ENCODE assay signal across 8 mouse cellular contexts in the genomic region with DNA sequence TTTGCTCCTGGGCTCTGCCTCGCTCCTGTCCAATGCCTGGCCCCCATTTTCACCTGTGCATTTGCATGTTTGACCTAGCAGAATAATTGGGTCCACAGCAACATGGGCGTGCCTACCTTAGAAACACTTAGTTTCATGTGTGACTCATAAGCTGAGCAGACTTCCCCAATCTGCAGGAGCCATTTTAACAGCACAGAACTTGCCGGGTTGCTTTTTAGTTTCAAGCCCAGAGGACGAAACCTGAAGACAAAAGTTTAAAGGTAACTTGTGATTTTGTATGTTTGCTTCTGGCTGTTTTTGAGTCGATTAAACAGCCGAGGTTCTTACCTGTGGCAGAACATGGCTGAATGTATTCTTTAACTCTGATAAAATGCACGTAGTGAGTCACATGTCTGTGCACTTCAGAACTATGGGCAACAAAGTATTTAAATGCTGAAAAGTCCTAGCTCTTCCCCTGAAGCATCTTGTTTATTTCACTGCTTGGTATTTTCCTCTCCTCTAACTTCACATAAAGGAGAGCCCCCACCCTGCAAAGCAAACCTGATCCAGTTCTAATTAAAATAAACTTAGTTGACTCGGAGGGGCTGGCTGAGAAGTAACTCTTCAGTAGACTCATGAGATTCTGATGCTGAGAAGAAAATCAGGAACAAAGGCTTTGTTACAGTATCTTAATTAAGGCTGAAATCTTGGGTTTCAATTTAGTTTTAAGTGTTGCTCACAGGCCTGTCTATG. TPM values are rescaled to one million over a fixed set of nuclear protein-coding genes. Genes with fewer than 3 reads are reported as not detected.
DNase-seq lines count a peak whose midpoint lies in the region; ATAC-seq and TF ChIP-seq lines count a peak whose summit lies in the region.

No protein-coding gene starts in this region.

- no peak for TF ChIP-seq CTCF in midbrain, postnatal 0 days (IDR thresholded peaks at IDR 0.05)

- WGBS in kidney, embryonic 14.5 days: 67% methylated on average over 8 of the region's 8 CpGs
- 86% methylated on average over 8 of the region's 8 CpGs for WGBS in hindbrain, embryonic 13.5 days
- WGBS in midbrain, postnatal 0 days: 76% methylated on average over 8 of the region's 8 CpGs

- peak overlapping the region; percentile 16; the same call in 1 of the 2 replicates for H3K4me3 ChIP-seq in kidney, embryonic 14.5 days (ENCODE audit: low read length)
- no peak overlapping the region for H3K4me3 ChIP-seq in hindbrain, embryonic 13.5 days
- H3K4me3 ChIP-seq in midbrain, postnatal 0 days (ENCODE audit: low read depth, low read length): no peak overlapping the region

- H3K9me3 ChIP-seq in kidney, embryonic 14.5 days (ENCODE audit: control insufficient read depth, low read length): no peaks in the 10 kb centered on the region
- no peaks in the 10 kb centered on the region for H3K9me3 ChIP-seq in hindbrain, embryonic 13.5 days
- no peaks in the 10 kb centered on the region for H3K9me3 ChIP-seq in midbrain, postnatal 0 days (ENCODE audit: low read length)

- peak overlapping the region; percentile 9; the same call in 1 of the 2 replicates for H3K4me2 ChIP-seq in kidney, embryonic 14.5 days (replicated peaks; ENCODE audit: low read depth, low read length)
- H3K4me2 ChIP-seq in hindbrain, embryonic 13.5 days: no peak overlapping the region
- no peak overlapping the region for H3K4me2 ChIP-seq in midbrain, postnatal 0 days (ENCODE audit: low read depth, low read length, poor library complexity, severe bottlenecking)

- no peaks in the 10 kb centered on the region for H3K36me3 ChIP-seq in kidney, embryonic 14.5 days (ENCODE audit: control insufficient read depth, insufficient read depth, low read length)
- H3K36me3 ChIP-seq in hindbrain, embryonic 13.5 days: no peaks in the 10 kb centered on the region
- H3K36me3 ChIP-seq in midbrain, postnatal 0 days (ENCODE audit: insufficient read depth, low read length): no peaks in the 10 kb centered on the region

- H3K27ac ChIP-seq in kidney, embryonic 14.5 days (ENCODE audit: low read depth, low read length): peak overlapping the region; percentile 25; the same call in 1 of the 2 replicates
- no peak overlapping the region for H3K27ac ChIP-seq in hindbrain, embryonic 13.5 days
- no peak overlapping the region for H3K27ac ChIP-seq in midbrain, postnatal 0 days (ENCODE audit: low read depth, low read length)

- H3K27me3 ChIP-seq in kidney, embryonic 14.5 days (ENCODE audit: control insufficient read depth, insufficient read depth, low read length): no peaks in the 10 kb centered on the region
- no peaks in the 10 kb centered on the region for H3K27me3 ChIP-seq in hindbrain, embryonic 13.5 days
- no peaks in the 10 kb centered on the region for H3K27me3 ChIP-seq in midbrain, postnatal 0 days (ENCODE audit: insufficient read depth, low read length)

- DNase-seq in 3T3-L1 (ENCODE audit: low read depth, low spot score) (peak; percentile 66), NIH3T3 (ENCODE audit: low read depth) (peak; percentile 59)
- DNase-seq in lung, postnatal 36 days: peak; percentile 87
- peak; percentile 78 for DNase-seq in thymus, postnatal 0 days (ENCODE audit: low spot score)
- DNase-seq in gastrocnemius, postnatal 36 days: no peak
- DNase-seq in midbrain, postnatal 0 days (ENCODE audit: low spot score): no peak

- no peak overlapping the region for H3K9ac ChIP-seq in kidney, embryonic 14.5 days (ENCODE audit: low read depth, low read length)
- H3K9ac ChIP-seq in hindbrain, embryonic 13.5 days: no peak overlapping the region
- no peak overlapping the region for H3K9ac ChIP-seq in midbrain, postnatal 0 days (replicated peaks; ENCODE audit: low read length, poor library complexity, severe bottlenecking)

- ATAC-seq in kidney, embryonic 14.5 days (ENCODE audit: low FRiP score, low TSS enrichment): peak; percentile 68; the same call in 1 of the 2 replicates
- ATAC-seq in hindbrain, embryonic 13.5 days (ENCODE audit: low FRiP score): no peak
- no peak for ATAC-seq in midbrain, postnatal 0 days (ENCODE audit: low FRiP score)

- no peaks in the 10 kb centered on the region for H3K4me1 ChIP-seq in kidney, embryonic 14.5 days (ENCODE audit: control insufficient read depth, insufficient read depth, low read length)
- H3K4me1 ChIP-seq in hindbrain, embryonic 13.5 days (replicated peaks): no peaks in the 10 kb centered on the region
- H3K4me1 ChIP-seq in midbrain, postnatal 0 days (ENCODE audit: insufficient read depth, low read length): no peaks in the 10 kb centered on the region

- intact Hi-C loops in gastrocnemius, postnatal 36 days (cut with DNase I): no loop called here

RNA-seq across cellular contexts. Expression of a gene that starts 34.4 kb away (rescaled TPM):
- polyA plus RNA-seq in kidney, embryonic 14.5 days (2014; fragmentation: Nextera tagmentation; extraction: Ambion mirVana): 47.1 and 64.8 TPM in 2 replicates
- 45.7 and 49.9 TPM in 2 replicates for polyA plus RNA-seq in thymus, postnatal 0 days (2015; fragmentation: Nextera tagmentation; extraction: Ambion mirVana)
- 43.9 and 46.1 TPM in 2 replicates for polyA plus RNA-seq in hindbrain, embryonic 13.5 days (2015; fragmentation: Nextera tagmentation; extraction: Ambion mirVana)
- total RNA-seq in gastrocnemius, postnatal 36 days (2021): 10 to 100 TPM; 16.0 to 19.9 TPM
- total RNA-seq in midbrain, postnatal 0 days (2014; rRNA removed): 30.5 and 38.1 TPM in 2 replicates
- polyA plus RNA-seq in midbrain, postnatal 0 days (2015; fragmentation: Nextera tagmentation; extraction: Ambion mirVana): 51.6 and 54.2 TPM in 2 replicates

RNA-seq across cellular contexts. Expression of a gene that starts 34.7 kb away (rescaled TPM):
- 13.9 and 18.5 TPM in 2 replicates for polyA plus RNA-seq in kidney, embryonic 14.5 days (2014; fragmentation: Nextera tagmentation; extraction: Ambion mirVana)
- 86.6 and 108 TPM in 2 replicates for polyA plus RNA-seq in thymus, postnatal 0 days (2015; fragmentation: Nextera tagmentation; extraction: Ambion mirVana)
- 3.8 and 3.9 TPM in 2 replicates for polyA plus RNA-seq in hindbrain, embryonic 13.5 days (2015; fragmentation: Nextera tagmentation; extraction: Ambion mirVana)
- total RNA-seq in gastrocnemius, postnatal 36 days (2021): 1 to 10 TPM; 4.8 to 4.9 TPM
- 7.2 TPM in 2 replicates for total RNA-seq in midbrain, postnatal 0 days (2014; rRNA removed)
- polyA plus RNA-seq in midbrain, postnatal 0 days (2015; fragmentation: Nextera tagmentation; extraction: Ambion mirVana): 2.1 and 2.2 TPM in 2 replicates

Comparison
In these comparisons a context has a peak if more than half of its experiments do, and no peak if none do; other contexts are left out.
1. DNase-seq: peak in 3T3-L1 (single experiment), NIH3T3 (single experiment), lung, postnatal 36 days (single experiment) and thymus, postnatal 0 days (single experiment); none in gastrocnemius, postnatal 36 days (0 of 2) and midbrain, postnatal 0 days (single experiment).